Mouse (Mus musculus): ENCODE measurements at regions not wholly inside any gene's neighbourhood (a gene's known extent, or its start where the extent isn't known, plus 50 kb on each side); places are given as distances from the start of the nearest gene placed in this dataset.
A peak's percentile ranks its signal among the peaks of the same experiment; 100 is the strongest.
"Not testable (repeated sequence)": the region's sequence is repeated elsewhere in the genome, so short reads cannot be mapped to it uniquely, and the experiment has no call there.

DNA sequence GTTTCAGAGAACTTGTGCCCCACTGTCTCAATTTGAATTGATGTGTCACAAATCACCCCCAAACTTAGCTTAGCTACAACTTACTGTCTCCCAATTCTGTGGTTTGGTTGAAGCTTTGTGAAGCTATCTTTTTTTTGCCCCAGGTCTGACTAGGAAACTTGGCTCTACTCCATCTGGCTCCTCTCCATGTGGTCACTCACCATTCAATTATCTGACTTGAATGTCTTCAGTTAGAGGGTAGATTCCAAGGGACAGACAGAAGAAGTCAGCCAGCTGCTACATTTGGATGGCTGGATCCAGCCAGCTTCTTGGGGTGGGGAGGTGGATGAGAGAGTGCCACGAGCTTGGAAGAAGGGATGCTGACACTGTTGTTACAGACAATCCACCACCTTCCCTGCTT lies 163.0 kb downstream of the Osr1 start:
- WGBS: 29% methylated on average over 1 of the region's 1 CpGs
- no peaks in the 10 kb centered on the region for H3K4me1 ChIP-seq (ENCODE audit: control insufficient read depth, insufficient read depth, low read length)
- H3K27me3 ChIP-seq (replicated peaks; ENCODE audit: control insufficient read depth, insufficient read depth, low read length): no peaks in the 10 kb centered on the region
- no peak overlapping the region for H3K27ac ChIP-seq (ENCODE audit: insufficient read depth, low read depth, low read length)
- TF ChIP-seq POLR2A (IDR thresholded peaks at IDR 0.05; ENCODE audit: low read depth, low read length) (no peak), CTCF (conservative IDR thresholded peaks at IDR 0.05; ENCODE audit: insufficient read depth, insufficient read length, low read depth, low read length) (no peak)
- peak; percentile 26 for DNase-seq
- H3K4me3 ChIP-seq (ENCODE audit: insufficient read depth, low read depth, low read length): no peak overlapping the region
- H3K36me3 ChIP-seq (ENCODE audit: control insufficient read depth, insufficient read depth, low read length): no peaks in the 10 kb centered on the region

DNA sequence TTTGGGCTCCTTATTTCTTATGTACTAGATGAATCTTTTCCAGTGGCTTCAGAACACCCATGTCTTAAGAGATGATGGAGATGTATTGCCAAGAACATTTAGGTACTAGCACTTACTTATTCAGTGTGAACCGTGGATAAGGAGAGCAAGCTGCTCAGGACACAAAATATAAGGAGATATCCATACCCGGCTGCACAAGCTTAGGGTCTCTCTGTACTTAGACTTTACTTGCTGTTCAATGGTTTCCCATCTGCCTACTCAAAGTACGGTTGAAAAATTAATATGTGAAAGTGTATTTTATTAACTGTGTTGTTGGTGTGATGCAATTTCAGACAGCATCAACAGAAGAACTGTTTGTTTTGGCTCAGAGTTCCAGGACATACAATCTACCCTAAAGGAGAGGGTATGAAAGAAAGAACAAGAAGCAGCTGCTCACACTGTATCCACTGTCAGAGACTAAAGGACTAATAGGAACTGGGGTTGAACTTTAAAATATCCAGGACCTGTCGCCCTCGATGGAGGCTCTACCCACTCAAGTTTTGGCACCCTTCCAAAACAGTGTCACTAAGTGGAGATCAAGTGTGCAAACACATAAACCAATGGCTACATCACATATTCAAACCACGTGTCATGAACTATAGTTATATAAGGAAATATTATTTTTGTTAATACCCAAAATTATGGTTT lies 174.9 kb downstream of the Osr1 start:
- no peak for DNase-seq
- WGBS: 59% methylated on average over 6 of the region's 6 CpGs
- H3K36me3 ChIP-seq (ENCODE audit: control insufficient read depth, insufficient read depth, low read length): no peaks in the 10 kb centered on the region

DNA sequence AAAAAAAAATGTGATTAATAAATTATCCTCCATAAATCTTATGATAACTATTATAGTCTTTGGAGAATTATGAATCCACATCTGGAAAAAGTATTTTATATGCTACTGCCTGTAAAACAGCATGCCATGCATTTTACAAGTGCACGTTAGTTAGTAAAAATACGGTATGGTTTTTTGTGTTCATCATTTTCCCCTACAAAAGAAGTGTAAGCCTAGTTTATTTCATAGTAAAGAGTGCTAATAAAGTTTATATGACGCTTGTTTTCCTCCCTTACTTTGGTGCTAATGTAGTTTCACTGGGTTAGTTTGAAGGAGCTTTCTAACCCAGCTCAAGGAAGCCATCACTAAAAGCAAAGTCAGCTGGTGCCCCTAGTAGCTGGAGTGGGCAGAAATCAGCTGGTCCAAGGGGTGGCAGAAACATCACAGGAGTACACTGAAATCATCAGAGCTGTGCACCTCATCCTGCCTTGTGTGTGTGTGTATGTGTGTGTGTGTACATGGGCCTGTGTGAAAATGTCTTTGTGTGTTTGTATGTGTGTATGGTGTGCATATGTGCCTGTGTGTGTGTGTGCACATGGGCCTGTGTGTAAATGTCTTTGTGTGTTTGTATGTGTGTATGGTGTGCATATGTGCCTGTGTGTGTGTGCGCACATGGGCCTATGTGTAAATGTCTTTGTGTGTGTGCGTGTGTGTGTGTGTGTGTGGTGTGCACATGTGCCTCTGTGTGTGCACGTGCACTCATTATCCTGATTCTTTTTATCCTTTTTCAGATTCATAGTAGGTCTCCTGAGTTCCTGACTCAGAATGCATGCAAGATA lies 181.6 kb downstream of the Osr1 start:
- TF ChIP-seq POLR2A (IDR thresholded peaks at IDR 0.05; ENCODE audit: low read depth, low read length): no peak
- no peak for TF ChIP-seq CTCF (conservative IDR thresholded peaks at IDR 0.05; ENCODE audit: insufficient read depth, insufficient read length, low read depth, low read length)
- Histone ChIP-seq H3K4me3 (ENCODE audit: insufficient read depth, low read depth, low read length) (no peak overlapping the region), H3K27ac (ENCODE audit: insufficient read depth, low read depth, low read length) (no peak overlapping the region), H3K27me3 (replicated peaks; ENCODE audit: control insufficient read depth, insufficient read depth, low read length) (no peaks in the 10 kb centered on the region; the same call in 1 of the 2 replicates), H3K4me1 (ENCODE audit: control insufficient read depth, insufficient read depth, low read length) (no peaks in the 10 kb centered on the region), H3K36me3 (ENCODE audit: control insufficient read depth, insufficient read depth, low read length) (no peaks in the 10 kb centered on the region)
- DNase-seq: no peak
- WGBS: 80% methylated on average over 6 of the region's 6 CpGs

More for the DNA sequence above, 174.9 kb downstream of the Osr1 start:
- no peak for TF ChIP-seq POLR2A (IDR thresholded peaks at IDR 0.05; ENCODE audit: low read depth, low read length)
- no peak for TF ChIP-seq CTCF (conservative IDR thresholded peaks at IDR 0.05; ENCODE audit: insufficient read depth, insufficient read length, low read depth, low read length)
- Histone ChIP-seq H3K27ac (ENCODE audit: insufficient read depth, low read depth, low read length) (no peak overlapping the region), H3K27me3 (replicated peaks; ENCODE audit: control insufficient read depth, insufficient read depth, low read length) (no peaks in the 10 kb centered on the region; the same call in 1 of the 2 replicates), H3K4me3 (ENCODE audit: insufficient read depth, low read depth, low read length) (no peak overlapping the region), H3K4me1 (ENCODE audit: control insufficient read depth, insufficient read depth, low read length) (no peaks in the 10 kb centered on the region)

DNA sequence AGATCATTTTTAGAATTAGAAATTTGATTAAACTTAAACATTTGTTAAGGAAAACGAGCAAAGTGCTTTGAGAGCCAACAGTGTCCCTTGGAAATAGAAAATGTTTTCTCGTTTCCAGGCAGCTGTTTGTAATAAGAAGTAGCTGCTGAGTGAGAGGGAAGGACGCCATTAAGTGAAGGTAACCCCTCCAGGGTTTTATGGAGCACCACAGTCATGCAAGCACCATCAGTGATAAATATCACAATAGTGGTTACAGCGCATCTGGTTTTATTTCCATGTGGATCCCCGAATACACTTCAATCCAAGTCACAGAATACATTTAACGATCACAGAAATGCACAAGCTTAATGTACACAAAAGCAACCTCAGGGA lies 182.1 kb downstream of the Osr1 start:
- Histone ChIP-seq H3K4me1 (ENCODE audit: control insufficient read depth, insufficient read depth, low read length) (no peaks in the 10 kb centered on the region), H3K27me3 (replicated peaks; ENCODE audit: control insufficient read depth, insufficient read depth, low read length) (no peaks in the 10 kb centered on the region; the same call in 1 of the 2 replicates), H3K27ac (ENCODE audit: insufficient read depth, low read depth, low read length) (no peak overlapping the region), H3K4me3 (ENCODE audit: insufficient read depth, low read depth, low read length) (no peak overlapping the region), H3K36me3 (ENCODE audit: control insufficient read depth, insufficient read depth, low read length) (no peaks in the 10 kb centered on the region)
- TF ChIP-seq POLR2A (IDR thresholded peaks at IDR 0.05; ENCODE audit: low read depth, low read length): no peak
- TF ChIP-seq CTCF (conservative IDR thresholded peaks at IDR 0.05; ENCODE audit: insufficient read depth, insufficient read length, low read depth, low read length): no peak
- DNase-seq: no peak
- 71% methylated on average over 6 of the region's 6 CpGs for WGBS

DNA sequence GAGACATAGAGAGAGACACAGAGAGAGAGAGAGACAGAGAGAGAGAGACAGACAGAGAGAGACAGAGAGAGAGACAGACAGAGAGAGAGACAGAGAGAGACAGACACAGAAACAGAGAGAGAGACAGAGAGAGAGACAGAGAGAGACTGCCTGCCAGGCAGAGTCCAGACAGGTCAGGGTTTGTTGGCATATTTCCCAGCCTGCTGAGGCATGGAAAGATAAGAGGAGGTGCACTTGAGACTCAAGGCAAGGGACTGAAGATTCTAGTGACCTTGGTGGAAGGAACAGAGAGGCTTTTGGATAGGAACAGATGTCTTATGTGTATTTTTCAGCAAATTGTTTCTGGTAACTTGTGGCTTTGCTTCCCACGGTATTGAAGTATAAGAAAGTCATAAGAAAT lies 186.5 kb downstream of the Osr1 start:
- no peak overlapping the region for H3K27ac ChIP-seq (ENCODE audit: insufficient read depth, low read depth, low read length)
- no peaks in the 10 kb centered on the region for H3K4me1 ChIP-seq (ENCODE audit: control insufficient read depth, insufficient read depth, low read length)
- H3K36me3 ChIP-seq (ENCODE audit: control insufficient read depth, insufficient read depth, low read length): no peaks in the 10 kb centered on the region
- H3K4me3 ChIP-seq (ENCODE audit: insufficient read depth, low read depth, low read length): no peak overlapping the region
- DNase-seq: peak; percentile 44
- H3K27me3 ChIP-seq (replicated peaks; ENCODE audit: control insufficient read depth, insufficient read depth, low read length): no peaks in the 10 kb centered on the region
- 58% methylated on average over 1 of the region's 1 CpGs for WGBS
- TF ChIP-seq CTCF (conservative IDR thresholded peaks at IDR 0.05; ENCODE audit: insufficient read depth, insufficient read length, low read depth, low read length) (no peak), POLR2A (IDR thresholded peaks at IDR 0.05; ENCODE audit: low read depth, low read length) (no peak)

DNA sequence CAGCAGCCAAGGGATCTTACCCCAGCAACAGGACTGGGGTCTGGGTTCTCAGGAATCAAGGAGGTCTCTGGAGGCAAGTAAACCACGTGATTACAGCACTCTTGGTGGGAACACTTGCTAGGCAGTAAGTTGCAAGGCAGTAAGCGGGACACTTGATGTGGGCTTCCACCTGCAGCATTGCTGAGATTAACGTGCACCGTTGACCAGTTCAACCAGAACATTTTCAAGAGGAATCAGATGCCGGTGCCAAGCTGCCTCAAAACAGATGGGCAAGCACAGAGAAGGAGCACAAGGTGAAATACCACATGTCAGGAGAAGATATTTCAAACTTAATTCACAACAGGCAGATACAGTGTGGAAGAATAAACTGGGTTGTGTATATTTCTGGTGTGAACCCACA lies 190.9 kb downstream of the Osr1 start:
- Histone ChIP-seq H3K4me3 (ENCODE audit: insufficient read depth, low read depth, low read length) (no peak overlapping the region), H3K27ac (ENCODE audit: insufficient read depth, low read depth, low read length) (no peak overlapping the region), H3K27me3 (replicated peaks; ENCODE audit: control insufficient read depth, insufficient read depth, low read length) (no peaks in the 10 kb centered on the region), H3K4me1 (ENCODE audit: control insufficient read depth, insufficient read depth, low read length) (no peaks in the 10 kb centered on the region), H3K36me3 (ENCODE audit: control insufficient read depth, insufficient read depth, low read length) (no peaks in the 10 kb centered on the region)
- WGBS: 29% methylated on average over 5 of the region's 5 CpGs
- DNase-seq: no peak
- TF ChIP-seq CTCF (conservative IDR thresholded peaks at IDR 0.05; ENCODE audit: insufficient read depth, insufficient read length, low read depth, low read length) (no peak), POLR2A (IDR thresholded peaks at IDR 0.05; ENCODE audit: low read depth, low read length) (no peak)

DNA sequence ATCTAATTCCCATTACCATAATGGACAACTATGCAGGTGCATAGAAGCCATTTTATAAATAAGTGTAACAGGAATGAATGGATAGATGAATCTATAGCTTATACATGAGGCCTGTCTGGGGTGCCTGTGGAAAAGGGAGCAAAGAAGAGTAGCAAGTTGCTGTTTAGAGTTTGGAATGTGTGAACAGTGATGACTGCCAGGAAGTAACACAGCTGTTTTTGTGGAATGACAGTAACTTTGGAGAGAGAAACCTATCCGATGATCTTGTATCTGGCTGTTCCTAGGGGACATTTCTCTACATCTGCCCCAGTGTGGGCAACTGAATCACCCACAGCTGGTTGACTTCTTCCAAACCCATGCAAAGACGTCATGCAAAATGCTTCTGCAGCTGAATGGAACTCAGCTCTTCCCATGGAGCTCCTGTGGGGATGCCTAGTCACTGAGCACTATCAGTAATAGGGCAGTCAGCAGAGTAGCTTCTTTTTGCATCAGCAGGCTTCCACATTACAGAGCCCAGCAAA lies 192.4 kb downstream of the Osr1 start:
- not testable (repeated sequence) for H3K27ac ChIP-seq (ENCODE audit: insufficient read depth, low read depth, low read length); H3K4me1 ChIP-seq (ENCODE audit: control insufficient read depth, insufficient read depth, low read length); H3K27me3 ChIP-seq (replicated peaks; ENCODE audit: control insufficient read depth, insufficient read depth, low read length); H3K4me3 ChIP-seq (ENCODE audit: insufficient read depth, low read depth, low read length); H3K36me3 ChIP-seq (ENCODE audit: control insufficient read depth, insufficient read depth, low read length); DNase-seq
- WGBS: 70% methylated on average over 2 of the region's 2 CpGs
